Mouse (Mus musculus) adrenal gland, adult 8-10 months (tissue): Measurements from ENCODE around the gene Pdzk1ip1. TPM values are rescaled to one million over a fixed set of nuclear protein-coding genes. Genes with fewer than 3 reads are reported as not detected.
A peak's percentile ranks its signal among the peaks of the same experiment; 100 is the strongest.

Source experiments
- DNase-seq: peaks from one replicate; pipeline ENCODE4 v3.0.0; 2022
- total RNA-seq, 4 experiments: library from RNA; stranded (reverse); gene quantifications; 2 replicates each; pipeline ENCODE4 v1.2.4; 2022

The Pdzk1ip1 gene
- total RNA-seq, 4 experiments from 2014 or later: 0.37 to 1.1 (median 1.0) TPM; not detected in 1

- DNase-seq: no peak
These were observed 13.1 kb upstream of the Pdzk1ip1 start for GRCm38 (mm10) chr4:115075204-115075915.

GRCm38 (mm10) chr4:115078892-115079820 is 9.4 kb upstream of the Pdzk1ip1 start:
- DNase-seq: no peak

DNA sequence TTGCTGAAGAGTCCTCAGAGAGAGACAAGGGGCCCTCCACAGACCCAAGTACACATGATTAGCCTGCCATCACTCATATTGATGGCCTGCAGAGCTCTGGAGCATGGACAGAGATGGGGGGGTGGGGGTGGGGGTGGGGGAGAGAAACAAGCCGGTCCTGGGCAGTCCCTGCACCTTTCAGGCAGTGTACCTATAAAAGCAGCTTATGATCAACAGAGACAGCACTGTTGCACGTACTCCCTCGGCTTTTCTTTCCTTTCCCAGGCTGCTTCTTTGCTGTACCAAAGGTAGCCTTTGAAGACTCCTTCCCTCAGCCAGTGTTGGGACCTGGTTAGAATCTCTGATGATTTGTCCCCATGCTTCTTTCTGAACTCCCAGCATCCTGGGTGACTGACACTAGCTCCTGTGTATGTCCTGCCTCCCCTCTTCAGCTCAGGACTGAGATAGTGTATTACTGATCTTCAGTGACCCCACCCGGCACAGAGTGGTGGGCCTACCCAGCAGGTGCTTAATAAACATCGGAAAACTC is 8.6 kb upstream of the Pdzk1ip1 start:
- no peak for DNase-seq

GRCm38 (mm10) chr4:115083031-115083430 is 5.5 kb upstream of the Pdzk1ip1 start:
- DNase-seq: no peak

- peak; percentile 13 for DNase-seq
These were observed 2.9 kb upstream of the Pdzk1ip1 start for GRCm38 (mm10) chr4:115085522-115086095.

GRCm38 (mm10) chr4:115086257-115086656 is 2.3 kb upstream of the Pdzk1ip1 start:
- no peak for DNase-seq

GRCm38 (mm10) chr4:115086763-115087415 is 1.6 kb upstream of the Pdzk1ip1 start:
- DNase-seq: no peak

DNA sequence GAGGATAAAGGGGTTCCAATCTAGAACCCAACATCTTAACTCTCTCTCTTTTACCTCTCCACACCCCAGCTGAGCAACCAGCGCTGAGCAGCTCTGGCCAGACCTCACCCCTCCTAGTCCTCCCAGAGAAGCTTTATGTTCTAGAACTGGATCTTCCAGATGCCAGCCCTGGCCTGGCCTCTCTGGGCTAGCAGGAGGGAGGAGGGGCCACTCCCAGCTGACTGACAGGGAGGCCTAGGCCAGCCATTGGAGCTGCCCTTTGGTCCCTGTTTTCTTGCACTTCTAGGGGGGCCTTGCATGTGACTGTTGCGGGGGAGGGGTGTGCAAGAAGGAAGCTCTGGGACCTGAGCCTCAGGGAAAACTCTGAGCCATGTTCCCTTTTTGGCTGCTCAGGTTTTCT is 2.1 kb downstream of the Pdzk1ip1 start:
- no peak for DNase-seq

DNA sequence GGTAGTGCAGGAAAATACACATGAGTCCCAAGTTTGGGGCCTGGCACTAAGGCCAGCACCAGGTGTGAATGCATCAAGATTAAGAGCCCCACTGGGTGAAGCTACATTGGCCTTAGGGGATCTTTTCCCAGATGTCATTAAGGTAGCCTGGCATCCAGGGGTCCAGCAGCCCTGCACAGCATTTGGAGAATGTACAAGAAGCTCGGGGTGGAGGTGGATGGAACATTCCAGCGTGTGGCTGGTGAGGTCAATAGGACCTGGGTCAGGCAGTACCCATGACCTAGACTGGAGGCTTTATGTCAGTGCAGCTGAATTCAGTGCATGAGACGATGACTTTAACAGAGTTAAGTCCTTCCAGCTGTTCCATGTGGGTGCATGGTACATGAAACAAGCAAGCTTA is 3.3 kb downstream of the Pdzk1ip1 start:
- no peak for DNase-seq

GRCm38 (mm10) chr4:115093331-115093864 is 4.9 kb downstream of the Pdzk1ip1 start:
- DNase-seq: no peak

- DNase-seq: no peak
These were observed 5.5 kb downstream of the Pdzk1ip1 start for GRCm38 (mm10) chr4:115094056-115094455.

- DNase-seq: no peak
These were observed 7.3 kb downstream of the Pdzk1ip1 start for GRCm38 (mm10) chr4:115095671-115096434.

DNA sequence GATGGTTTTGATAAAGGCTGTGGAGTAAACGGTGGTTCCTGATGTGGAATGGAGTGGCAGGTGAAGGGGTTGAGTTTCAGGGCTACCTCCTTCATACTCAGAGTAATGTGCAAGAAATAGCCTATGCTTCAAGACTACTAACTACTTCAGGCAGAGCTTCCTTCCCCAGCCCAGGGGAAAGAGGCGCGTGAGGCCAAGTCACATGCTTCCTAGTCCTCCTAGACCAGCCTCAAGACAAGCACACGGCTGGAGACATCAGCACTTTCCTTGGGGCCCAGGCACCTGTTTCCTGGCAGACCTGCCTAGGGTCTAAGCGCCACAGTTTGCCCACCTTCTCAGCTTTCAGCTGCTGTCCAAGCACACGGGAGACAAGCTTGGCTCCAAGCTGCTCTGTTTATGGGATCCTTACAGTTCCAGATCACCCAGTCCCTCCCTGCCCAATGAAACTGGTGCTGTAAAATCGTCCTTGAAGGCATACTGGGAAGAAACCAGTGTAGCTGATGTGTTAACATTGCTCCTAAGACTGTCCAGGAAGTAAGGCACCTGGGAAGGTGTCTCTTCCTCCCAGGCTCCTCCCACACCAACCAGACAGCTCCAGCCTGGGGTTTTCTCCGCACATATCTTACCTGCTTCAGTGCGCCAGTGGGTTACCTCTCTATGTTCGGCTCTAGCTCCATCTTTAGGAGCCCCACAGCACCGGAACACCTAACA is 8.1 kb downstream of the Pdzk1ip1 start:
- DNase-seq: no peak

DNA sequence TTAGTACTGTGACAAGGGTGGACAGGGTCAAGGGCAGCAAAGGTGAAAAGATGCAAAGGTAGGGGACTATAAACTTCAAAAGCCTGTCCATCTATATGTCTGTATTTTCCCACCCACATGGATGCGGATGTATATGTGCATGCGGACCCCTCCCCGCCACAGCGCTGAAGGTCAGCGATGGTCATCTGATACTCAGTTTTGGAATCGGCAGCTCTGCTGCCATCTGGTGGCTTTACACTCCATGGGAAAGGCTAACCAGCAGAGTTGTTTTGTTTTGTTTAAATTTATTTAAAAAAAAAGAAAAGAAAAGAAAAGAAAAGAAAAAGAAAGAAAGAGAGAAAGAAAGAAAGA is 8.6 kb downstream of the Pdzk1ip1 start:
- no peak for DNase-seq

- DNase-seq: no peak
These were observed 13.2 kb downstream of the Pdzk1ip1 start for GRCm38 (mm10) chr4:115101682-115102081.

GRCm38 (mm10) chr4:115103510-115103909 is 15.0 kb downstream of the Pdzk1ip1 start:
- DNase-seq: no peak

GRCm38 (mm10) chr4:115111167-115111566 is 22.7 kb downstream of the Pdzk1ip1 start:
- no peak for DNase-seq

- no peak for DNase-seq
These were observed 24.8 kb downstream of the Pdzk1ip1 start for GRCm38 (mm10) chr4:115113266-115113665.

- DNase-seq: no peak
These were observed 31.1 kb downstream of the Pdzk1ip1 start for GRCm38 (mm10) chr4:115119642-115120041.

DNA sequence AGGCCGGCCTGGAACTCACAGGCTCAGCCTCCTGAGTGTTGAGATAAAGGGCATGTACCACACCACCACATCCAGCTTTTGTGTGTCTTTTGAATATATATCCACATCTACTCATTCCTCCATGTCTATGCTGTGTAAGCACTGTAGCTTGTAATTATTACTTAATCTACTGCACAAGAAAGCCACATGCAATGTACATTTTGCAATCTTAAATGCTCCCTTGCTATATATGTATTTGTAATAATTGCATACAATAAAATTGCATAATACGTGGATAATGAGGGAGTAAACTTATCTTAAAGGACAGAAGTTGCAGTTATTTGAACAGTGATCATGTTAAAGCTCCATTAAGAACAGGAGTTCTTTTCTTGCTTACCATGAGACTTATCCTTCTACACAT is 32.7 kb downstream of the Pdzk1ip1 start:
- DNase-seq: no peak

- DNase-seq: no peak
These were observed 33.1 kb downstream of the Pdzk1ip1 start for GRCm38 (mm10) chr4:115121608-115122007.
